Mouse (Mus musculus): ENCODE results near the gene Rbbp6.

GRCm38 (mm10) chr7:122970119-122970781 lies 4.8 kb downstream of the Rbbp6 start:
- TF ChIP-seq ZNF384 (IDR thresholded peaks at IDR 0.05; ENCODE audit: low read depth, low read length) = no peak
- TF ChIP-seq CHD2 (IDR thresholded peaks at IDR 0.05; ENCODE audit: low read depth, low read length) = no peak
- TF ChIP-seq HCFC1 (IDR thresholded peaks at IDR 0.05; ENCODE audit: borderline replicate concordance, insufficient read depth, low read length) = no peak

All from ES-E14 (cell line).